Mouse (Mus musculus): ENCODE measurements at regions not wholly inside any gene's neighbourhood (a gene's known extent, or its start where the extent isn't known, plus 50 kb on each side); places are given as distances from the start of the nearest gene placed in this dataset.

DNA sequence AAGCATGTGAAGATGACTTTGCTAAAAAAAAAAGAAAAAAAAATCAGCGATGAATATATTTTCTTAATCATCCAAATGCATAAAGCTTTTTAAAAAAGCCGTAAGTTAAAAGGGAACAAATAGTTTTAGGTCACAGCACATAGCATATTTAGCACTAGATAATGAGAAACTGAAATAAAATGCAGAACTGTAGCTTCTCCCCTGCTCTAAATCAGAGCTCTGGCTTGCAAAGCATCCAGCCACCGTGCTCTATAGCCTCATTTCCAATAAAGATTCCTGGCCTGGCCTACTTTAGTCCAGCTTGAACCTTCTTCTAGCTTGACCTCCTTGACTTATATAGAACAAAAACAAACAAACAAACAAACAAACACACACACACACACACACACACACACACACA lies 328.9 kb downstream of the 1190002N15Rik start:
- no peak overlapping the region for H3K27ac ChIP-seq
- H3K9ac ChIP-seq (ENCODE audit: low read depth, low read length): no peak overlapping the region
- 80% methylated on average over 3 of the region's 3 CpGs for WGBS
- no peaks in the 10 kb centered on the region for H3K9me3 ChIP-seq (replicated peaks; ENCODE audit: low read length)
- H3K4me1 ChIP-seq (replicated peaks; ENCODE audit: insufficient read depth, low read length): no peaks in the 10 kb centered on the region
- ATAC-seq (replicated peaks; ENCODE audit: low FRiP score, low read depth) (no peak), DNase-seq (ENCODE audit: low spot score) (no peak)
- no peaks in the 10 kb centered on the region for H3K27me3 ChIP-seq (ENCODE audit: insufficient read depth, low read length)
- no peak overlapping the region for H3K4me3 ChIP-seq (replicated peaks; ENCODE audit: low read depth, low read length)
- no peak for TF ChIP-seq CTCF (IDR thresholded peaks at IDR 0.05; ENCODE audit: low read depth)
- H3K36me3 ChIP-seq (ENCODE audit: insufficient read depth, low read length): no peaks in the 10 kb centered on the region
- H3K4me2 ChIP-seq (ENCODE audit: low read length): no peak overlapping the region

DNA sequence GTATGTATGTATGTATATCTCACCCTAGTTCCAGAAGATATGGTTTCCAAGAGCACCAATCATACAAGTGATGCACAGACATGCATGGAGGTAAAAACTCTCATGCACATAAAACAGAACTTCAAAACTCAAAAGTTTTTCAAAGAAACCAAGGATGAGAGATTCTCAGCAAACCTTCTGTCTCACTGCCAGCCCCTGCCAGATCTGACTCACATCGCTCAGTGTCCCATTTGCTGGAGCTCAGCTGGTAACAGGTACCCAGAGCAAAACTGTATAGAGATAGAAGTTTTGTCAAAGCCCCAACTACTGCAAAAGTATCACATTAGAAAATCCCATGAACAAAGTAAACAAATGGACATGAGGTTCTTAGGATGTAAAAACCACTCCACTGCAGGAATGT lies 337.0 kb downstream of the 1190002N15Rik start:
- Histone ChIP-seq H3K9ac (ENCODE audit: low read depth, low read length) (no peak overlapping the region), H3K27me3 (ENCODE audit: insufficient read depth, low read length) (no peaks in the 10 kb centered on the region), H3K4me1 (replicated peaks; ENCODE audit: insufficient read depth, low read length) (no peaks in the 10 kb centered on the region), H3K9me3 (replicated peaks; ENCODE audit: low read length) (no peaks in the 10 kb centered on the region), H3K27ac (no peak overlapping the region), H3K4me2 (ENCODE audit: low read length) (no peak overlapping the region), H3K4me3 (replicated peaks; ENCODE audit: low read depth, low read length) (no peak overlapping the region), H3K36me3 (ENCODE audit: insufficient read depth, low read length) (no peaks in the 10 kb centered on the region)
- DNase-seq (ENCODE audit: low spot score): no peak
- ATAC-seq (replicated peaks; ENCODE audit: low FRiP score, low read depth): no peak
- WGBS: 90% methylated on average over 1 of the region's 1 CpGs
- TF ChIP-seq CTCF (IDR thresholded peaks at IDR 0.05; ENCODE audit: low read depth): no peak

DNA sequence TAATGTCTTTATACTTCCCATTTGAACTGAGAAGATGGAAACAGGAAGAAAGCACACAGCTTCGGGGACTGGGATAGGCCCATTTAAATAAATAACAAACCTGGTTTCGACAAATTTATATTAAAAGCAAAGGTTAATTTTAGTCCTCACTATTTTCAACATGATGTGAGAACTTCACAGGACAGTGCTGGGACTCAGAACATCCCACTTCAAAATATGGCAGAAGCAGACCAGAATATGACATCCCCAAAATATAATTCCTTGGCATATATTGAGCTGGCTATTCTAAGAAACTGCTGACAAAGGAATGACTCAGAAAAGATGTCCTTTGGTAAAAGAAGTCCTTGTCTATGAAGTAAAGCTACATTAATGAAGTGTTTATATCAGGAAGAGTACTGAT lies 338.0 kb downstream of the 1190002N15Rik start:
- 74% methylated on average over 2 of the region's 2 CpGs for WGBS
- Histone ChIP-seq H3K4me3 (replicated peaks; ENCODE audit: low read depth, low read length) (no peak overlapping the region), H3K9me3 (replicated peaks; ENCODE audit: low read length) (no peaks in the 10 kb centered on the region), H3K4me2 (ENCODE audit: low read length) (no peak overlapping the region), H3K27me3 (ENCODE audit: insufficient read depth, low read length) (no peaks in the 10 kb centered on the region), H3K4me1 (replicated peaks; ENCODE audit: insufficient read depth, low read length) (no peaks in the 10 kb centered on the region), H3K9ac (ENCODE audit: low read depth, low read length) (no peak overlapping the region), H3K27ac (no peak overlapping the region), H3K36me3 (ENCODE audit: insufficient read depth, low read length) (no peaks in the 10 kb centered on the region)
- no peak for TF ChIP-seq CTCF (IDR thresholded peaks at IDR 0.05; ENCODE audit: low read depth)
- ATAC-seq (replicated peaks; ENCODE audit: low FRiP score, low read depth): no peak
- no peak for DNase-seq (ENCODE audit: low spot score)

DNA sequence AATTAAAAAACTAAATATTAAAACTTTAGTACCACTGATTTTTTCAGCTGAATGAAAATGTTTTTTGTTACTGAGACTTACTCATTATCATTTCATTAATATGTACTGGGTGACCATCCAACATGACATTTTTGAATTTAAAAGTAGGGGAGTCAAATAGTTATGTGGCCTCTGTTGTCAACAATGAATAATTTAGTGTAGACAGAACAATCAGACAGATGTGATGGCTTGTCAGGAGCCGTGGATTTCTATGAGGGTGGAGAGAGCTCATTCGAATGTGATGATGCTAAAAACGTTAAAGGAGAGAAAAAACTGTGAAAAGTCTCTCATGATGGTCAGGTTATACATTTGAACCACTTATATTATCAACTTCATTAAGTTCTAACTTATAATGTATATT lies 346.8 kb downstream of the 1190002N15Rik start:
- 81% methylated on average over 3 of the region's 3 CpGs for WGBS
- Histone ChIP-seq H3K4me1 (replicated peaks; ENCODE audit: insufficient read depth, low read length) (no peaks in the 10 kb centered on the region), H3K27ac (no peak overlapping the region), H3K36me3 (ENCODE audit: insufficient read depth, low read length) (no peaks in the 10 kb centered on the region), H3K4me3 (replicated peaks; ENCODE audit: low read depth, low read length) (no peak overlapping the region), H3K4me2 (ENCODE audit: low read length) (no peak overlapping the region), H3K9me3 (replicated peaks; ENCODE audit: low read length) (no peaks in the 10 kb centered on the region), H3K9ac (ENCODE audit: low read depth, low read length) (no peak overlapping the region), H3K27me3 (ENCODE audit: insufficient read depth, low read length) (no peaks in the 10 kb centered on the region)
- ATAC-seq (replicated peaks; ENCODE audit: low FRiP score, low read depth) (no peak), DNase-seq (ENCODE audit: low spot score) (no peak)
- TF ChIP-seq CTCF (IDR thresholded peaks at IDR 0.05; ENCODE audit: low read depth): no peak

DNA sequence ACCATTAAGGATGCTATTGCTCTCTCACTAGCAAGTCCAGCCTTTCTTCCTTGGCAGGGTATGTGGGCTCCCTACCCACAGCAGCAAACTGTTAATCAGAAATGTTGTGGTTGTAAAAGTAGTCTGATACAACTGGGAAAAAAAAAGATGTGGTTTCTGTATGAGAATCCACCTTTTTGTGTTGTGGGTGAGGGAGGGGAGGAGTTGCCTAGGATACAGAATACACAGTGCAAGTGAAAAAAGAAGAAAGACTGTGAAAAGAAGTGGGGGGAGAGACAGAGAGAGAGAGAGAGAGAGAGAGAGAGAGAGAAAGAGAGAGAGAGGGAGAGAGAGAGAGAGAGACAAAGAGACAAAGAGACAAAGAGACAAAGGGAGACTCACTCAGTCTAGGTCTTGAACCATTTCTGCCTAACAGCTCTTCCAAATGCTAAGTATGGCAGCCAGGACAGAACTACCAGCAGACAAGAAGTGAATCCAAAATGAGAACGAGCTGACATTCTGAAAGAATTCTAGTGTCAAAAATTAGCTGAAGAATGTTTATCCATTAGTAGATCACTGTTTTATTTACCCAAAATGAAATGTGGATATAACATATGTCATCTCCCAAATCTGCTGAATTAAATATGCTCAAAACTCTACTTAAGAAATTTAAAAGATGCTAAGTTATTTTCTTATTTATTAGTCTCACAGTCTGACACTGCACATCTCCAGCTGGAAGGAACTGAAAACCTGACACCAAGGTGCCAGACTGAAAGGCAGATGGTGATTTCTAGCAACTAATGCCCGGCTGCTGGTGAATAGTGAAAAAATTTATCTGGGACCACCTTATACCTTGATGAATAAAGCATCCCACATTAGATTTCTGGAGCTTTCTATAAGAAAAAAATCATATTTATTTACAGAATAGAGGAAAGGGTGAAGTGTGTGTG lies 347.7 kb downstream of the 1190002N15Rik start:
- no peaks in the 10 kb centered on the region for H3K9me3 ChIP-seq (replicated peaks; ENCODE audit: low read length)
- H3K9ac ChIP-seq (ENCODE audit: low read depth, low read length): no peak overlapping the region
- no peak for TF ChIP-seq CTCF (IDR thresholded peaks at IDR 0.05; ENCODE audit: low read depth)
- H3K27ac ChIP-seq: no peak overlapping the region
- WGBS: 66% methylated on average over 2 of the region's 2 CpGs
- H3K4me2 ChIP-seq (ENCODE audit: low read length): no peak overlapping the region
- H3K27me3 ChIP-seq (ENCODE audit: insufficient read depth, low read length): no peaks in the 10 kb centered on the region
- no peaks in the 10 kb centered on the region for H3K4me1 ChIP-seq (replicated peaks; ENCODE audit: insufficient read depth, low read length)
- ATAC-seq (replicated peaks; ENCODE audit: low FRiP score, low read depth): no peak
- DNase-seq (ENCODE audit: low spot score): no peak
- H3K36me3 ChIP-seq (ENCODE audit: insufficient read depth, low read length): no peaks in the 10 kb centered on the region
- no peak overlapping the region for H3K4me3 ChIP-seq (replicated peaks; ENCODE audit: low read depth, low read length)

DNA sequence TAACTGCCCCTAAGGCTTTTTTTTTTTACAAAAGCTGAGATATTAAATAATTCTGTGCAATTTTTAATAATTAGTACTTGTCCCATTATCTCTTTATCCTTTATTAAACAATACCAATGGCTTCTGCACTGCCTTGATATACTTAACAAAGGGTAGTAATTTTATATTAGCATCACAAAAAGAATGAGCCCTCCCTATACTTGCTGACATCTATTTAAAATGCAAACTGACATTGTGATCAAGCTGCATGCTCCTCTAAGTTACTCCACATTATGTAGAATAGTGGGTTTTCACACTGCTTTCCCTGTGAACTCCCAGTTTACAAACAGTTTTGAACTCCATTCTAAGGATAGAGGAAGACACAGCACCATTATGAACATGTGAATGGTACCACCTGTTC lies 349.8 kb downstream of the 1190002N15Rik start:
- DNase-seq (ENCODE audit: low spot score): no peak
- Histone ChIP-seq H3K4me3 (replicated peaks; ENCODE audit: low read depth, low read length) (no peak overlapping the region), H3K27me3 (ENCODE audit: insufficient read depth, low read length) (no peaks in the 10 kb centered on the region), H3K27ac (no peak overlapping the region), H3K4me1 (replicated peaks; ENCODE audit: insufficient read depth, low read length) (no peaks in the 10 kb centered on the region), H3K36me3 (ENCODE audit: insufficient read depth, low read length) (no peaks in the 10 kb centered on the region), H3K9me3 (replicated peaks; ENCODE audit: low read length) (no peaks in the 10 kb centered on the region), H3K9ac (ENCODE audit: low read depth, low read length) (no peak overlapping the region), H3K4me2 (ENCODE audit: low read length) (no peak overlapping the region)
- TF ChIP-seq CTCF (IDR thresholded peaks at IDR 0.05; ENCODE audit: low read depth): no peak
- no peak for ATAC-seq (replicated peaks; ENCODE audit: low FRiP score, low read depth)
